Mouse (Mus musculus): Measurements from ENCODE around the gene Ugt1a5. TPM values are rescaled to one million over a fixed set of nuclear protein-coding genes. Genes with fewer than 3 reads are reported as not detected.

Ugt1a5 gene
- total and polyA plus RNA-seq, 3 experiments: not detected

DNA sequence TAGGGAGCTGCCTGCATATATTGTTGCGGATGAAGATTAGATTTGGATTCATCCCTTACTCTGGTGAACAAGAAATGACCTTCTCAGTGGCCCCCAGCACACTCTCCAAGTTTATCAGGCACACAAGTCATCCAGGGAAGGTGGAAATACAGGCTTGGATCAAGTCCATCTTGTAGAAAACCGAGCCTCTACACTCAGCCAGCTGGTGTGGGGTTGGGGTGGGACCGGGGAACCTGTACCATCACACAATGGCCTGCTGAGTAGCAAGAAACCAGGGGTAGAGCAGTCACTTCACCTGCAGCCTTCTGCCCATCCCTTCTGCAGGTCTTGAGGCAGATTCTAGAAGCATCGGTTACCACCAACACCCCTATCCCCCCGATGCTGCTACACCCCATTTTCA is 68.8 kb downstream of the Ugt1a5 start:
- Histone ChIP-seq H3K36me3 (ENCODE audit: control insufficient read depth in 1 of 2, insufficient read depth in 2 of 2, low read length in 2 of 2) (no peaks in the 10 kb centered on the region), H3K4me3 (ENCODE audit: control insufficient read depth in 1 of 2, insufficient read depth in 1 of 2, low read depth in 2 of 2, low read length in 2 of 2) (no peak overlapping the region), H3K79me2 (ENCODE audit: control insufficient read depth, insufficient read depth, low read length, poor library complexity) (no peaks in the 10 kb centered on the region), H3K9ac (ENCODE audit: control insufficient read depth, low read depth, low read length, poor library complexity, severe bottlenecking) (no peak overlapping the region), H3K27me3 (ENCODE audit: control insufficient read depth in 1 of 2, insufficient read depth in 2 of 2, low read length in 2 of 2) (no peaks in the 10 kb centered on the region), H3K4me1 (ENCODE audit: control insufficient read depth in 1 of 2, insufficient read depth in 2 of 2, low read length in 2 of 2) (no peaks in the 10 kb centered on the region), H3K27ac (ENCODE audit: control insufficient read depth, low read depth, low read length) (no peak overlapping the region), H3K9me3 (replicated peaks; ENCODE audit: insufficient read depth, low read length) (no peaks in the 10 kb centered on the region)
- TF ChIP-seq TCF12 (IDR thresholded peaks at IDR 0.05; ENCODE audit: low read depth, low read length) (no peak), GATA1 (IDR thresholded peaks at IDR 0.05; ENCODE audit: low read depth, low read length) (no peak), NRF1 (IDR thresholded peaks at IDR 0.05; ENCODE audit: insufficient read depth, low read depth, low read length, poor library complexity, severe bottlenecking) (no peak), GABPA (IDR thresholded peaks at IDR 0.05; ENCODE audit: low read depth, low read length) (no peak), TBP (IDR thresholded peaks at IDR 0.05; ENCODE audit: low read depth, low read length) (no peak), USF2 (IDR thresholded peaks at IDR 0.05; ENCODE audit: borderline replicate concordance in 1 of 2, insufficient read depth in 1 of 2, low read depth in 1 of 2, low read length in 2 of 2) (no peak), NELFE (IDR thresholded peaks at IDR 0.05; ENCODE audit: low read depth, low read length) (no peak), MAX (IDR thresholded peaks at IDR 0.05; ENCODE audit: low read length) (no peak), MAZ (IDR thresholded peaks at IDR 0.05; ENCODE audit: low read depth, low read length) (no peak), CHD1 (IDR thresholded peaks at IDR 0.05; ENCODE audit: low read depth, low read length) (no peak)
- DNase-seq (ENCODE audit: low read depth, low spot score): no peak

DNA sequence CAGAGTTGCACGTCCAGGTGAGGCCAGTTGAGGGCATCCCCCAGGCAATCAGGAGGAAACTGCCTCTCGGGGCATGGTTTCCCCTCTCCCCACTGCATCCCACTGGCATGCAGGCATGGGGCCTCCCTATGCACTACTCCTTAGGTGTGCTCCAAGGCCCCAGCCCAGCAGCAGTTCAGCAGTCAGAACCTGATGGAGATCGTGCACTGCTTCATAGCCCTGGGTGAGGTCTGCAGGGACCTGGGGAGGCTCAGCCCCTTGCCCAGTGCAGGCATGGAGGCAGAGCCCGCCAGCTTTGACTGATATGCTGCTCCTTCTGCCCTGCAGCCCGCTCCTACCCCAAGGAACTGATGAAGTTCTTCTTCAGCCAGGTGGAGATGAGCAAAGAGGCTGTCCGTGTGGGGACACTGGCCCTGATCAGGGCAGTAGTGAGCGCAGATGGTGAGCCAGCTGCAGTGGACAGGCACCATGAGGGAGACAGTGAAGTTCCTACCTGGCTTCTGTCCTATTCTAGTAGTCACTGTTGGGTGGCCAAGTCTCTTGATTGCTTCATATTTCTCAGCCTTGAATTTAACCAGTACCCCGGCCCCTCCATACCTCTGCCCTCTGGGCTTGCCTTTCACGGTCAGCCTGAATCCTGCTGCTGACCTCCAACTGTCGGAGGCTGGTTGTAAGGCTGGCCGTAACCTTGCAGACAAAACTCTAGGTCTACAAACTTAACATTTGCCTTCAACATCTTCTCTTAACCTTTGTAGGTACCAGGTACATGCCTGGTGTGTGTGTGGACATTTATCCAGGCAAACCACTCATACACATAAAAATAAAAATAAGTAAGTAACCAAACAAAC is 69.5 kb downstream of the Ugt1a5 start:
- no peak for TF ChIP-seq MAFK (IDR thresholded peaks at IDR 0.05; ENCODE audit: borderline replicate concordance, low read depth, low read length)
- no peak for TF ChIP-seq NELFE (IDR thresholded peaks at IDR 0.05; ENCODE audit: low read depth, low read length)
- no peak for TF ChIP-seq ETS1 (IDR thresholded peaks at IDR 0.05; ENCODE audit: low read depth, low read length)
- no peak for TF ChIP-seq JUND (IDR thresholded peaks at IDR 0.05; ENCODE audit: low read depth, low read length)
- no peak for TF ChIP-seq HCFC1 (IDR thresholded peaks at IDR 0.05; ENCODE audit: low read depth, low read length)
- TF ChIP-seq BHLHE40 (IDR thresholded peaks at IDR 0.05; ENCODE audit: borderline replicate concordance, low read depth, low read length): no peak
- no peak for TF ChIP-seq RAD21 (IDR thresholded peaks at IDR 0.05; ENCODE audit: low read depth, low read length)
- no peak; the same call in 1 of the 2 replicates for TF ChIP-seq TAL1 (IDR thresholded peaks at IDR 0.05; ENCODE audit: low read length)
- TF ChIP-seq POLR2AphosphoS5 (IDR thresholded peaks at IDR 0.05; ENCODE audit: borderline replicate concordance, low read depth, low read length): no peak; the same call in 1 of the 2 replicates
- TF ChIP-seq MYB (IDR thresholded peaks at IDR 0.05; ENCODE audit: low read depth, low read length): no peak
- no peak for TF ChIP-seq USF1 (IDR thresholded peaks at IDR 0.05; ENCODE audit: low read depth, low read length)
- no peak for TF ChIP-seq MYC (IDR thresholded peaks at IDR 0.05; ENCODE audit: low read depth, low read length)
- TF ChIP-seq ZNF384 (IDR thresholded peaks at IDR 0.05; ENCODE audit: low read depth, low read length): no peak
- TF ChIP-seq CHD2 (IDR thresholded peaks at IDR 0.05; ENCODE audit: low read length): no peak
- TF ChIP-seq MEF2A (IDR thresholded peaks at IDR 0.05; ENCODE audit: extremely low read depth, insufficient replicate concordance, low read depth, low read length, poor library complexity, severe bottlenecking): no peak
- no peak for TF ChIP-seq GATA1 (IDR thresholded peaks at IDR 0.05; ENCODE audit: low read depth, low read length)
- no peak for TF ChIP-seq TCF12 (IDR thresholded peaks at IDR 0.05; ENCODE audit: low read depth, low read length)
- TF ChIP-seq EP300 (IDR thresholded peaks at IDR 0.05; ENCODE audit: low read depth in 1 of 2, low read length in 2 of 2): no peak
- H3K4me3 ChIP-seq (ENCODE audit: control insufficient read depth in 1 of 2, insufficient read depth in 1 of 2, low read depth in 2 of 2, low read length in 2 of 2): no peak overlapping the region
- no peak for DNase-seq (ENCODE audit: low read depth, low spot score)
- no peaks in the 10 kb centered on the region for H3K27me3 ChIP-seq (ENCODE audit: control insufficient read depth in 1 of 2, insufficient read depth in 2 of 2, low read length in 2 of 2)
- no peak overlapping the region for H3K27ac ChIP-seq (ENCODE audit: control insufficient read depth, low read depth, low read length)
- H3K9ac ChIP-seq (ENCODE audit: control insufficient read depth, low read depth, low read length, poor library complexity, severe bottlenecking): no peak overlapping the region
- no peaks in the 10 kb centered on the region for H3K4me1 ChIP-seq (ENCODE audit: control insufficient read depth in 1 of 2, insufficient read depth in 2 of 2, low read length in 2 of 2)
- no peaks in the 10 kb centered on the region for H3K79me2 ChIP-seq (ENCODE audit: control insufficient read depth, insufficient read depth, low read length, poor library complexity)
- no peaks in the 10 kb centered on the region for H3K9me3 ChIP-seq (replicated peaks; ENCODE audit: insufficient read depth, low read length)
- H3K36me3 ChIP-seq (ENCODE audit: control insufficient read depth in 1 of 2, insufficient read depth in 2 of 2, low read length in 2 of 2): no peaks in the 10 kb centered on the region
